Mouse (Mus musculus): Measurements from ENCODE around the gene Pla1a. TPM values are rescaled to one million over a fixed set of nuclear protein-coding genes. Genes with fewer than 3 reads are reported as not detected.
A peak's percentile ranks its signal among the peaks of the same experiment; 100 is the strongest.

Pla1a gene
- polyA plus RNA-seq, 1 experiment from 2014 or later, result 1.6 TPM

DNA sequence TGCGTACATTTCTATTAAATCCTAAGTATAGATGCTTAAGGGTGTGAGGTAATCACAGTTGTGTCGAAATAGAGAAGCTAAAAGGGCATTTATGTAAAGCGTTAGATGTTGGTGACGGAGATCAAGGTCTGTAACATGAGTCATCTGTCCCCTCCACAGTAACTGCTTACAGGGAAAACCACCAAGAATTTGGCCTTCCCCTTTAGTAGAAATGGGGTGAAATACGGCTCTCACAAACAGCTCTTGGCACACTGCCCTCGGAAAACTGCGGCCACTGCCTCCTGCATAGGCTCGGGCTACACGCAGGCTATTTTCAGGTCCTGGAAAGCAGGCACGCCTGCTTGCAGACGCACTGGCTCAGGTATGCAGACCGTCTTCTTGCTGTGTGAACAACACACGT lies 36.8 kb downstream of the Pla1a start:
- peak; percentile 76 for ATAC-seq
- H3K4me2 ChIP-seq (replicated peaks; ENCODE audit: low read depth, low read length), result peak overlapping the region; percentile 29
- H3K27me3 ChIP-seq (replicated peaks; ENCODE audit: insufficient read depth, low read length), result no peaks in the 10 kb centered on the region
- H3K36me3 ChIP-seq (ENCODE audit: insufficient read depth, low read length), result no peaks in the 10 kb centered on the region
- WGBS, result 16% methylated on average over 13 of the region's 13 CpGs
- no peaks in the 10 kb centered on the region for H3K9me3 ChIP-seq (ENCODE audit: low read length)
- H3K27ac ChIP-seq (ENCODE audit: low read length), result no peak overlapping the region
- peaks cover 7% of the 10 kb centered on the region; the same call in 1 of the 2 replicates for H3K4me1 ChIP-seq (ENCODE audit: insufficient read depth, low read depth, low read length)
- TF ChIP-seq CTCF (IDR thresholded peaks at IDR 0.05) (no peak), EP300 (IDR thresholded peaks at IDR 0.05) (peak; percentile 89)
- no peak overlapping the region for H3K4me3 ChIP-seq (ENCODE audit: low read depth, low read length)
- peak; percentile 96 for DNase-seq (ENCODE audit: low spot score)
- no peak overlapping the region for H3K9ac ChIP-seq (replicated peaks; ENCODE audit: low read depth)

DNA sequence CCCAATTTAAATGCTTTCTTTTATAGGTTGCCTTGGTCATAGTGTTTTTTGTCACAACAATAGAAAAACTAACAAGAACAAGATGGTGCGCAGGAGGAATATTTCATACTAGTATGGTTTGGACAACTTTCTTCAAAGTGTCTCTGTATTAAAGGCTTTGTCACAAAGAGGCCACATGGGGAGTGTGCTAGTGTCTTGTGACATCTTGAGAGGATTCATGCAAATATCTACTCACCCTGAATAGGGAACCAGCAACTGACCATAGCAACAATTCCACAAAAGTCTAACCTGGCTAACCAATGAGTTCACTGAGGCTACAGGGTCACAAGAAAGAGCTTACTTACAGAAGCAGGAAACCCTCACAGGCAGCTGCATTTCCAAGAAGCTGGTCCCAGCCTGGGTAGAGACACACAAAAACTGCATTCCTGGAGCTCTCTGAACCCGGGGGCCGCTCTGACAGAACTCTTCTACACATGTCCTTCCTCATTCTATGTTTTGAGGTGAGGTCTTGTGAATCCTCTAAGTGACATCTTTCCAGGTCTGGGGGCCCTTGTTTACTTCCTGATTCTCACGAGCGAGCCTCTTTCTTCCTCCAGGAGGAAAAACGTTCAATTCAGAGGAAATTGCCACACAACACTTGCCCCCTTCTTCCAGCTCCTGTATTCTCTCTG lies 37.8 kb downstream of the Pla1a start:
- H3K9ac ChIP-seq (replicated peaks; ENCODE audit: low read depth), result no peak overlapping the region
- 0 out of 2 replicates have a peak overlapping the region, but pooled peaks have one; percentile 20 for H3K27ac ChIP-seq (ENCODE audit: low read length)
- no peaks in the 10 kb centered on the region for H3K27me3 ChIP-seq (replicated peaks; ENCODE audit: insufficient read depth, low read length)
- ATAC-seq, result no peak
- no peaks in the 10 kb centered on the region for H3K36me3 ChIP-seq (ENCODE audit: insufficient read depth, low read length)
- no peak overlapping the region for H3K4me3 ChIP-seq (ENCODE audit: low read depth, low read length)
- peak; percentile 24 for DNase-seq (ENCODE audit: low spot score)
- peaks cover 5% of the 10 kb centered on the region; the same call in 1 of the 2 replicates for H3K4me1 ChIP-seq (ENCODE audit: insufficient read depth, low read depth, low read length)
- TF ChIP-seq EP300 (IDR thresholded peaks at IDR 0.05), result no peak
- no peak for TF ChIP-seq CTCF (IDR thresholded peaks at IDR 0.05)
- no peak overlapping the region for H3K4me2 ChIP-seq (replicated peaks; ENCODE audit: low read depth, low read length)
- WGBS, result 49% methylated on average over 6 of the region's 6 CpGs
- no peaks in the 10 kb centered on the region for H3K9me3 ChIP-seq (ENCODE audit: low read length)

DNA sequence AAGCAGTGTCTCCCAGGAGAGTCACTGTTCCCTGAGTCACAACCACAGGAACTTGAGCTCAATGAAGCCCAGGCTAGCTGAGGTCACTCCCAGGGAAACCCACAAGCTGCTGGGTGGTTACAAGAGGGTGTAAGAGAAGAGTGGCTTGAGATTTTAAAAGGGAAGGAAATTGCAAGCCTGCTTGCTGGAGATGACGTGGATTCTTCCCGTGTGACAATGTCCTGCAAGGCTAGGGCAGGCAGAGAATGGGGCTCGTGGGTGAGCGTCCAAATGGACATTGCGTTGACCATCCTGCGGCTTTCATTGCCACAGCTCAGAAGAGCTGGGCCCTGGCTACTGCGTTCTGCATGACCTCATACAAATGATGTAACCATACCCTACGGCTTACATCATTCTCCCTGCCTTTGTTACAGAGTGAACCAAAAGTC lies 38.7 kb downstream of the Pla1a start:
- WGBS, result 85% methylated on average over 8 of the region's 8 CpGs
- no peak overlapping the region for H3K27ac ChIP-seq (ENCODE audit: low read length)
- no peaks in the 10 kb centered on the region for H3K9me3 ChIP-seq (ENCODE audit: low read length)
- no peaks in the 10 kb centered on the region for H3K27me3 ChIP-seq (replicated peaks; ENCODE audit: insufficient read depth, low read length)
- no peak overlapping the region for H3K9ac ChIP-seq (replicated peaks; ENCODE audit: low read depth)
- H3K36me3 ChIP-seq (ENCODE audit: insufficient read depth, low read length), result no peaks in the 10 kb centered on the region
- H3K4me2 ChIP-seq (replicated peaks; ENCODE audit: low read depth, low read length), result no peak overlapping the region
- H3K4me3 ChIP-seq (ENCODE audit: low read depth, low read length), result no peak overlapping the region
- ATAC-seq, result no peak
- no peaks in the 10 kb centered on the region for H3K4me1 ChIP-seq (ENCODE audit: insufficient read depth, low read depth, low read length)
- TF ChIP-seq EP300 (IDR thresholded peaks at IDR 0.05), result 0 out of 2 replicates have a peak, but pooled peaks have one; percentile 25
- TF ChIP-seq CTCF (IDR thresholded peaks at IDR 0.05), result no peak
- peak; percentile 46 for DNase-seq (ENCODE audit: low spot score)

DNA sequence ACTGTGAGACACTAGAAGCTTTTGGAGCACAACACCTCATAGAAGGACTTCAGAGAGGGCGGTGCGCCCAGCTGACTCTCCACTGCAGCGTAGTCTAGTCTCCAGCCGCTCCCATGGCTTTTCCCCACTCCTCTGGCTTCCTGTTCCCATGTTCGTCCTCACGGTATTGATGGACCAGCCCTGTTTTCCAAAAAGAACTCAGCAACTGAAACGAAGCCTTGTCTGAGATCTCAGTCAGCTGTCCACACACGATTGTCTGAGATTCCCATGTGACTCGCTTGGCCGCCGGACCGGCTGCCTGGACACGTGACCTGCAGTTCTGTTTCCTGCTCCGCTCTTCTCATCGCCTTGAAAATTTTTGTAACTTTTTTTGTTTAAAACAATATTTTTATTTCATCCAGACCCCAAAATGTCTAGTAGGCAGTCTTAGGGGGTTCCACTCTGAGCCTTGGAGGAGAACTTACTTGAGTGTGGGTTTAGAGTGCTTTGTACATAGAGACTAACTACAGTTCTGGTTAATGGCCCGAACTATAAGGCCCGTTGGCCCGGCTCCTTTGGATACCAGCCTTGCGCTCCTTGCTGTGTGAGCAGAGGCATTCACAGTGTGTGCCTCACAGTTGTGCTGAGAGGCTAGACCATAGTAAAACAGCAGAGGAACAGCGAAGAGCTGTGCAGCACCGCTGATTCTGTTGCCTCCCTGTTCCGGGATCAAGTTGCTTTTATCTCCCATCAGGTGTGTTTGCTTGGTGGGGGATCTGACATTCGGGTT lies 40.6 kb downstream of the Pla1a start:
- Histone ChIP-seq H3K27me3 (replicated peaks; ENCODE audit: insufficient read depth, low read length) (no peaks in the 10 kb centered on the region), H3K9me3 (ENCODE audit: low read length) (no peaks in the 10 kb centered on the region), H3K36me3 (ENCODE audit: insufficient read depth, low read length) (no peaks in the 10 kb centered on the region), H3K27ac (ENCODE audit: low read length) (no peak overlapping the region), H3K4me1 (ENCODE audit: insufficient read depth, low read depth, low read length) (no peaks in the 10 kb centered on the region), H3K9ac (replicated peaks; ENCODE audit: low read depth) (no peak overlapping the region), H3K4me3 (ENCODE audit: low read depth, low read length) (no peak overlapping the region), H3K4me2 (replicated peaks; ENCODE audit: low read depth, low read length) (no peak overlapping the region)
- peak; percentile 21 for DNase-seq (ENCODE audit: low spot score)
- no peak for TF ChIP-seq EP300 (IDR thresholded peaks at IDR 0.05)
- TF ChIP-seq CTCF (IDR thresholded peaks at IDR 0.05), result no peak
- ATAC-seq, result 0 out of 2 replicates have a peak, but pooled peaks have one; percentile 8
- WGBS, result 61% methylated on average over 23 of the region's 23 CpGs

DNA sequence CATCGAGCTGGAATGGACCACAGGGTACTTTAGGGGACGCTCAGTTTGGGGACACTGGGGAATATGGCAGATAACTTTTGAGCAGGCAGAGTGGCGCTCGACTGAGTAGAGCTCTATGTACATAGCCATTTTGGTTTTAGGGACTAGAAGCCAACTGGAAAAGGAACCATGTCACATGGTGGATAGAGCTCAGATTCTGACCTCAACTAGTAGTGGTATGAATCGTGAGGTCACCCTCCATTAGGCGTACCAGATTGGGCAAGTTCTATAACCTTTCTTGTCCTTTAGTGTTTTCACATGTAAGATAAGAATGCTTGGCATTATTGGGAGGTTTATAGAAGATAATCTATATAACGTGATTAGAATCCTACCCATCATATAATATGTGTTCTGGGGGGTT lies 42.6 kb downstream of the Pla1a start:
- H3K36me3 ChIP-seq (ENCODE audit: insufficient read depth, low read length), result no peaks in the 10 kb centered on the region
- H3K4me3 ChIP-seq (ENCODE audit: low read depth, low read length), result no peak overlapping the region
- H3K9ac ChIP-seq (replicated peaks; ENCODE audit: low read depth), result no peak overlapping the region
- 88% methylated on average over 7 of the region's 7 CpGs for WGBS
- H3K27ac ChIP-seq (ENCODE audit: low read length), result no peak overlapping the region
- H3K4me2 ChIP-seq (replicated peaks; ENCODE audit: low read depth, low read length), result no peak overlapping the region
- H3K27me3 ChIP-seq (replicated peaks; ENCODE audit: insufficient read depth, low read length), result no peaks in the 10 kb centered on the region
- TF ChIP-seq CTCF (IDR thresholded peaks at IDR 0.05), result no peak
- TF ChIP-seq EP300 (IDR thresholded peaks at IDR 0.05), result no peak
- DNase-seq (ENCODE audit: low spot score), result no peak
- H3K4me1 ChIP-seq (ENCODE audit: insufficient read depth, low read depth, low read length), result no peaks in the 10 kb centered on the region
- no peaks in the 10 kb centered on the region for H3K9me3 ChIP-seq (ENCODE audit: low read length)
- no peak for ATAC-seq

DNA sequence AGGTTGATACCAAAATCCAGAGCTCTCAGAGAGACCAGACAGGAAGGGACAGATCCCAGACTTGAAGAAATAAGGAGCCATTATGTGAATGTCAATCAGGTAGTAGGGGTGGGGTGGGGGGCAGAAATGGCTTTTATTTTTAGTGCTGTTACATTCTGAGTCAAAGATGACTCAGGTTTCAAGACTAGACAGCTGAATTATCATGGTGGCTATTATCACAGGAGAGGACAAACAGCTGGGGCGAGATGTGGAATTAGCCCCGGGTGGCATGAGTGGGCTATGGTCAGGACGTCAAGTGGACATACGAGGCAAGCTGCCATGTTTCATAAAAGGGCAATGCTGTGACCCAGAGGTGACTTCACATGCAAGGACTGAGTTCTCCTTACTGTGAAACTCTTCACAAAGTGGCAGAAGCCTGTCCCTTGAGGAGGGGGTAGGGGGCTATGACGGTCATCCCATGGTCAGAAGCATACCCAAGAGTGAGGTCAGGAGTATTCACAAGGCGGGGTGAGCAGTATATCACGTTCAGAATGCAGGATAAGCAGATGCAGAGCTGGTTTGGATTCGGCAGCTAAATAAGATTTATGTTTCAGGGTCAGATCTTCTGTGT lies 43.6 kb downstream of the Pla1a start:
- DNase-seq (ENCODE audit: low spot score) (no peak), ATAC-seq (no peak)
- no peak overlapping the region for H3K4me2 ChIP-seq (replicated peaks; ENCODE audit: low read depth, low read length)
- no peak overlapping the region for H3K4me3 ChIP-seq (ENCODE audit: low read depth, low read length)
- no peaks in the 10 kb centered on the region for H3K4me1 ChIP-seq (ENCODE audit: insufficient read depth, low read depth, low read length)
- WGBS, result 76% methylated on average over 8 of the region's 8 CpGs
- no peaks in the 10 kb centered on the region for H3K9me3 ChIP-seq (ENCODE audit: low read length)
- H3K27ac ChIP-seq (ENCODE audit: low read length), result no peak overlapping the region
- TF ChIP-seq CTCF (IDR thresholded peaks at IDR 0.05) (no peak), EP300 (IDR thresholded peaks at IDR 0.05) (no peak)
- no peaks in the 10 kb centered on the region for H3K36me3 ChIP-seq (ENCODE audit: insufficient read depth, low read length)
- H3K9ac ChIP-seq (replicated peaks; ENCODE audit: low read depth), result no peak overlapping the region
- H3K27me3 ChIP-seq (replicated peaks; ENCODE audit: insufficient read depth, low read length), result no peaks in the 10 kb centered on the region

All from lung, postnatal 0 days (tissue).